Mouse (Mus musculus): ENCODE measurements around the gene A630023A22Rik.

Gene A630023A22Rik

DNA sequence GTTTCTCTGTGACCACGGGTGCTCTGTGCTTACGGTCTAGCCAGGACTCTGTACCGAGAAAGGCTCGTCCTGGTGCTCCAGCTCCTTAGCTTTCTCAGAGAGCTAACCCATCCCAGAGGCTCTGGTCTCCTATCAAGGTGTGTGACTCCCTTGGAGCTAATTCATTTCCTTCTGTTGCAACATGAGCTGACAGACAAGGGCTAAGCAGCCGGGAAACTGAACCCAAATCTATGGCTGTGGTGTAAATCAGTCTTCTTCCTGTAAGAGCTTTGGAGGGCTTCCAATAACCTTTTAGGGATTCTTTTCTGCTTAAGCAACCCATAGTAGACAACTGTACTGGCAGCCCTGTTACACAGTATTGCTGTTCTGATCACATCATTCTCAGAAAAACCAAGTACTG is at the start of gene A630023A22Rik:
Gene A630023A22Rik, minus strand, starts transcription at position 154 of the 400 bp plus-strand sequence.
- DNase-seq (ENCODE audit: low read depth, low spot score) = no peak

DNA sequence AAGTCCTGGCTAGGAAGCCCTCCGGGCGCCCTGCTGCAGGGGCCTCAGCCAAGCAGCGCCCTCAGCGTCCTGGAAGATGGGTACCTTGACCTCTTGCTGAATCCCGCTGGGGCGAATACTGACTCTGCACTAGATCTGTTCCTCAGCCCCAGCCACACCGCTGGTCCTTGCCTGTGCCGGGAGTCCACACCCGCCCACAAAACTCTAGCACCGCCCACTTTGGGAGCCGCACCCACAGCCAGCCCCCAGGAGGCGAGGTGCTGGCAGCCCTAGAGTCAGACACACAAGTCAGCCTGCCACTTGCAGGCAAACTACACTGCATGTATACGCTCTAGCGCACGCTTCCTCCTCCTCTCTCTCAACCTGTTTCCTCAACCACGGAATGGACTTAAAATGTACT is 49.8 kb upstream of the A630023A22Rik start, which contains the start of gene Npy4r:
Gene Npy4r, minus strand, starts transcription at position 148 of the 400 bp plus-strand sequence.
- DNase-seq (ENCODE audit: low read depth, low spot score) = no peak

DNA sequence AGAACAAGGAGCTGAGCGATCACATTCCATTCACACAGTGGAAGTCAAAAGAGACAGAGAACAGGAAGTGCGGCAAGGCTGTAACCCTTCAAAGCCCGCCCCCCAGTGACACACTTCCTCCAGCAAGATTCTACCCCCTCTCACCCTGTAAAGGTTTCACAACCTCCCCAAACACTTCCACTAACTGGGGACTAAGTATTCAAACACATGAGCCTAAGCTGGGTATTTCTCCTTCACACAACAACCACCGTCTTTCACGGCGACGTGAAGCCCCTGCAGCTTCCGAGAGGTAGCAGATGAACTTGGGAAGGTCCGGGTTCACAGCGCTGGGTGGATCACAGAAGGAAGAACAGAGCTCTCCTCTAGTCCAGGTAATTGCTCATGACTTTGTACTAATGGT is 40.4 kb upstream of the A630023A22Rik start:
- no peak for DNase-seq (ENCODE audit: low read depth, low spot score)

DNA sequence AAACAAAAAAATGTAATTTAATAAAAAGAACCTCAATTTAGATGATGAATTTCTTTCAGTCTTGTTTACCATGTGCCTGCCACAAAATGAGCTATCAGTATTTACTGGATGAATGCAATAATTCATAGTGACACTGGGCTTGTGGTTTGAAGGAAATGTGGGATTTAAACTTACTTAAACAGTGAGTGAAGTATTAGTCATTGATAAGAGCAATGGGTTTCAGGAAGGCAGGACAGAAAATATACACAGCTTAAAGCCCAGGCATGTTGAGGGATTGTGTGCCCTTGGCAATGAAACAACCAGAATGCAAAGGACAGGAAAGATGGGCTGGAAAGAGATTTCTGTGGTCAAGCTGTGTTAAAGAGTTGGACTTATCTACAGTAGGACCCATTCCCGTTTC is 39.8 kb upstream of the A630023A22Rik start:
- DNase-seq (ENCODE audit: low read depth, low spot score) = no peak

DNA sequence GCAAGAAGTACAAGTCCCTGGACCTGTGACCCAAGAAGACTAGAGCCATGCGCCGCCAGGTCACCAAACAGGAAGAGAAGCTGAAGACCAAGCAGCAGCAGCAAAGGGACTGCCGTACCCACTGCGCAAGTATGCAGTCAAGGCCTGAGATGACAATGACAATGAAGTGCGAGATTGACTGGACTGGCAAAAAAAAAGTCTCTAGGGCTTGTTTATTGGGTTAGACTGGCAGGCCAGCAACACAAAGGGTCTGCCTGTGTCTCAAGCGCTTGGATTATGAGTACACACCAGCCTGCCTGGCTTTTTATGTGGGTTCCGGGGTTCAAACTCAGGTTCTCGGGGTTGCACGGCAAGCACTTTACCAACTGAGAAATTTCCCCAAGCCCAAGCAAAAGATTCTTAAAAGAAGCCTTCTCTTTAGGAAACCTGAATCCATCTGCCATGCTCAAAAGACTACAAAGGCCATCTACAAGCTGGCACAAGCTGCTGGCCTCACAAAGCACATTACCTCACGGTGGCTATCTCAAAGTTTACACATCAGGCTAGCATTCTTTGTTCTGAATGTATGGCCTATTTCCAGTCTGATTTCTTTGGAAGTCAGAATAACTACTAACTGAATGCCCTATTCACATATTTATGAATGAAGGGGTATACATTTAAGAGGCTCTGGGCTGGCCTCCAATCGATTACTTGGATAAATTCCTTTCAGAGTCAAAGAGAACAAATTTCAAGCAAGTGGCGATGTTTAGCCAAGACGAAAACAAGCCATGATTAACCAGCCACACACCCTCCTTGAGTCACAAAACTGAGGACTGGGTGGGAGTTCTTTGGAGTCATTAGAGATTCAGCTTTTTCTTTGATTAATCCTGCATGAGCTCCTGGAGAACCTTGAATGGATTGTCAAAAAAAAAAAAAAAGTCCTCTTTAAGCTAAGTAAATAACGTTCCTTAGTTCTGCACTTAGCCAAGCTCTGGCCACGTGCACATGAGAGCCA is 37.4 kb upstream of the A630023A22Rik start:
- no peak for DNase-seq (ENCODE audit: low read depth, low spot score)

DNA sequence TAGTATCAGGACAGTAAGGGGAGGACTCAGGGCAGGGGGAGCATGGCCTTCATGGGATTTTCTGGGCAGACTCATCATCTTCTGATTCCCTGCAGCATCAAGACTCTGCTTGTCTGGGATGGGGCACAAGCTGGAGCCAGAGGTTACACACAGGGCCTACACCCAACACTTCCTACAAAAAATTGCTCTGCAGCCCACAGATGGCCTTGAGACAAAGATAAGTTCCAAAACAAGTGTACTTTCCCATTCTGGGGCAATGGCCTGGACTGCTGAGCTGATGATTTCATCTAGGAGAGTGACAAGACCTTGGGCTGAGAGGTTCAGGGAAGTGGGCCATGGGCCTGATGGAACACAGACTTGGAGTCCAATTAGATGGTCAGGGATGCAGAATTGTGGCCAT is 32.8 kb upstream of the A630023A22Rik start:
- no peak for DNase-seq (ENCODE audit: low read depth, low spot score)

DNA sequence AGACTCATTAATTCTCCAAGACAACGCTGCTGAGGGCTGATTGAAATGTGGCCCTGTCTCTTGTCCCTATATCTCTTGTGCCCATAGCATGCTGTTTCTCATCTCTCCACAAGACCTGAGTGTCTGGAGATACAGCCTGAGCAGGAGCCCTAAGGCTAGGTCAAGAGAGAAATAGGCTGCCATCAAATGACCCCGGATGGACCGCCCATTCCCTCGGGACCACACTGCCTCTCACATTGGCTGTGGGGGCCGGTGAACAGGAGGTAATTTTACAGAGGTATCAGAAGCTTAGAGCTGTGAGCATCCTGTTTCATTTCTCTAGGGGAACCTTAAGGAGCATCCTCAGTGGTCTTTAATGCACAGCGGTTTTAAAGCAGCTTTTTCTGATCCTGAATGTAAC is 28.7 kb upstream of the A630023A22Rik start:
- DNase-seq (ENCODE audit: low read depth, low spot score) = no peak

DNA sequence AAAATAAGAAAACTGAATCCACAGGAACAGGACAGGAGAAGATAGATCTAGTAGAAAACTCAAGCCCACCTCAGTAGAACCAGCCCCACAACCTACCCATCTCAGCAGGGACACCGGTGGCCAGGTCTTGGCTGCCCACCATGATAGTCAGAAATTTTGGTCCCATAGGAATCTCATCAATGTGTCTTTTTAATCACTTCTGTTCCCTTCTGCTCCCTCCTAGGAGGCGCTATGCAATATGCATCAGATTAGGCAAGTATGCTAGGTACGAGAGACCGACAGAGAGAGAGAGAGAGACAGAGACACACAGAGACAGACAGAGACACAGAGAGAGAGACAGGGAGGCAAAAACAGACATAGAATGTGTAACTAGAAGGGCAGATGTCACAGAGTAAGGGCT is 19.1 kb upstream of the A630023A22Rik start:
- no peak for DNase-seq (ENCODE audit: low read depth, low spot score)

DNA sequence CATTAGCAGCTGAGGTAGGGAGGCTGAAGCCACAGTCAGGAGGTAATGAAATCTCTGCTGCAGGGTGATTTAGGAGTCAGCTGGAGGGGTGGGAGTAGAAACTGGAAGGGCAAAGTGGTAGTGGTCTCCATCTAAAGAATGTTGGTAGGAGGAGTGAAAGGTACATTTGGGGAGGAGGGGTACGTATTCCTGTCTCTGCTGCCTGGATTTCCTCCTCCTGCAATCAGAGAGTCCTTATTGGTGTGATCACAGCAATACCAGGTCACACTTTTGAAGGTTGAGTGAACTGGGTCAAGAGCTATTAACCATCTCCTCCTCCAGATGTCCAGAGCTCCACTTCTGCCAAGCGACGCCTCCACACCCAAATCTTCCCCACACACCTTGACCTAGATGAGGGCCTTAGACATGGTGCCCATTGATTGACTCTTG is 18.4 kb upstream of the A630023A22Rik start:
- no peak for DNase-seq (ENCODE audit: low read depth, low spot score)

DNA sequence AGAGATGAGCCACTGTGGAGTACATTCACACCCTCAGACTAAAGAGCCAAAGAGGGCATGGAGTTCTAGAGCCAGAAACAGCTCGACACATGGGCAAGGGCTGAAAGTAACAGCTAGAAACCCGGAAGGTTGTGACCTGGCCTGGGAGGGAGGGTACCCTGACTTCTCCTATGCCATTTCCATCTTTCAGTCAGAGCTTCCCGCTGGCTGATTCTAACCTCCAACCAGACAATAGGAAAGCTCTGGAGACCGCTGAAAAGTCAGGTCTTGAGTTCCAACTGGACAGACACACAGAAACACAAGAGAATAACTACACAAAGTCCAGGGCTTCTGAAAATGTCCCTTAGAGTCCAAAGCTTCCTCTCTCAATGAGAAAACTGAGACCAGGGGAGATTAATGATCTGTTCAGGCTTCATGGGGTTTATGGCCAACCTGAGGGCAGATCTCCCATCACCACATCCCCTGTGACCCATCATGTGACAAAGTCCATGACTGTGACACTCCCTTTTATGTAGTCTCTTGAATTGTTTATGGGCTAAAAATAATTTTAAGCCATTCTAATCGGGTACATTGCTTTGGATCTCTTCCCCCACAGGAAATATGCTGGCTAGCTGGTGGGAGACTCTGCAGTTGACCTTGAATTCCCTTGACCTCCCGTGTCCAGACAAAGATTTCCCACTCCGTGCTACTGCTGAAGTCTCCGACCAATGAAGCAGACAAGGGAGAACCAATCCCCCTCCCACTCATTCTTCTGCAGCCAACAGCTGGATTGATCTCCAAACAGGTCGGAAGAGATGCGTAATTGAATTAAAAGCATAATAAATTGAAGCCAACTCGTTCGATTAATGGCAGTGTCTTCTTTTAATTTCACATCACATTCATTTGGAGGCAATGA is 17.7 kb upstream of the A630023A22Rik start:
- no peak for DNase-seq (ENCODE audit: low read depth, low spot score)

DNA sequence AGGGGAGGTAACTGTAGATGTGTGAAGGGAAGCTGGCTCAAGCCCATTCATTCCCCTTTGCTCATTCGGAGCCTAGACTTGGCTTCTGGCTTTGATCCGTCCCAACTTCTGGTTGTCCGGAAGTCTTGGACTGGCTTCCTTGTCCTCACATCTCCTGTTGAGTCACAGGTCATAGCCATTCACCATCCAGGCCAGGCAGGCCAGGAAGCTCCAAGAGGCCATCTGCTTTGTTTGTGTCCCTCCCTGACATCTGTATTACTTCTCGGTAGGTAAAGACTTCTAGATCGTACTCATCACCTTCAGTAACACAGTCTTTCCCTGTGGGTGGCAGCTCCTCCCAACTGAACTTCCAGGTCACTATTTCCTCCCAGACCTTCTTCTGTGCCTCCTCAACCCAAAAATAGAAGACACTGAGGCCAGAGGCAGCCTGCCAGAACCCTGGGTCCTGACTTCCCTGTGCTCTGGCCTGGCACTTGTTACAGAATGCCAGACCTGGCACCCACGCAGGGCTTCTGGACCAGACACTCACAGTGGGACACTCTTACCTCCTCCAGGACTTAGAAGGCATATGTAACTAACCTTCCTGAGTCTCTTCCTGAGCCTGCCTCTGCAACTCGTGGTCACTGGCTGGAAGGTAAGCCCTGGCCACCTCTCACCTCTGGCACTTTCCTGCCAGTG is 16.6 kb upstream of the A630023A22Rik start:
- DNase-seq (ENCODE audit: low read depth, low spot score) = no peak

DNA sequence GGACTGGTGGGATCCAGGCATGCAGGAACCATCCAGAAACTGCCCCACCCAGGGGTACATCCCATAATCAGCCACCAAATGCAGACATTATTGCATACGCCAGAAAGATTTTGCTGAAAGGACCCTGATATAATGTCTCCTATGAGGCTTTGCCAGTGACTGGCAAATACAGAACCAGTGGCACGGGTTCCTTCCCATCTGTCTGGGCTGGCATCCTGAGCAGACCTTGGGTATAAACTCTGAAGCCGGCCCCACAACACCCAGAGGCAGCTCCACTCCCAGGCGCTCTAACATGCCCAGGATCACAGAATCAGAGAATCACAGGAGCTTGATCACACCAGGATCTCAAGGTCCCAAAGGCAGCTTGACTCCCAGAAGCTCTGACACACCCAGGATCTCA is 11.8 kb upstream of the A630023A22Rik start:
- no peak for DNase-seq (ENCODE audit: low read depth, low spot score)

DNA sequence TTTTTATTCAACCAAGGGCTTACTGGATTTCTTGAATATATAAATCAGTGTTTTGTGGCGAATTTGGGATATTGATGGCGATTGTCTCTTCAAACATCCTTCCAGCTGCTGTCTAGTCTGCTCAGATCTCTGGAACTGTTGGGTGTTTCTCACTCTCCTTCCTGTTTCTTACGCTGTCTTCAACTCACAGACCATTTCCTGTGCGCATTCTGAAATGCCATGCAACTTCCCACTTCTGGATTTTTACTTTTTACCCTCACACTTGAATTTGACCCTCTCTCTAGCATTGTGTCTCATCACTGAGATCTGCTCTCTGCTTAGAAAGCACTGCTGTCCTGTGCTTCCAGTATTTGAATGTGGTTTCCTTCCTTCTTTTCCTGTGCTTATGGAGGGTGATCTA is 5.0 kb upstream of the A630023A22Rik start:
- DNase-seq (ENCODE audit: low read depth, low spot score) = no peak

DNA sequence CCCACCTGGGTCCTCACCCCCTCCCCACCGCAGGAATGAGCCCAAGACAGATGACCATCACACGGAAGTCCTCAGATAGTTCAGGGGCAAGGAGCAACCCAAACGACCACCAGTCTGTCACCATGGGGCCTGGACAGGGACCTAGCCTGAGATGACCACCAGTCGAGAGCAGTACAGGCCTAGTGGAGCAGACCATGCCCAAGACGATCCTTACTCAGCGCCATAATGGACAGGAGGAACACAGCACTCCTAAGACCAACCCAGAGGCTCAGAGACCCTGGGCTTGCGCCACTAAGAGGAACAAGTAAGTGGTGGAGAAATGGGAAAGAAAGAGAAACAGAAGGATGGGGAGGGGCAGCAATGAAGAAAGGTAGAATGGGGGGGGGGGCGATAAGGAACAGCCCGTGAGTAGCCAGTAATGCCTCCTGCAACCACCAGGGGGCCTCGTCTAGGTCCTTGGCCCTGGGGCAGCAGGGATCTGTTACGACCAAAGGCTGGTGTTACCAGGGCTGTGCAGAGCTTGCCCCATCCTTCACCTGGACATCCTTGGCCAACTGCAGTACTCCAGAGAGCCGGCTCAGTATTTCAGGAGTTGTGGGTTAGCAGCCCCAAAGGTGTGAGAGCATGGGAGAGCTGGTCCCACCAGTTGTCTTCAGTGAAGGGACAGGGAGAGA is 4.0 kb upstream of the A630023A22Rik start:
- DNase-seq (ENCODE audit: low read depth, low spot score) = no peak

DNA sequence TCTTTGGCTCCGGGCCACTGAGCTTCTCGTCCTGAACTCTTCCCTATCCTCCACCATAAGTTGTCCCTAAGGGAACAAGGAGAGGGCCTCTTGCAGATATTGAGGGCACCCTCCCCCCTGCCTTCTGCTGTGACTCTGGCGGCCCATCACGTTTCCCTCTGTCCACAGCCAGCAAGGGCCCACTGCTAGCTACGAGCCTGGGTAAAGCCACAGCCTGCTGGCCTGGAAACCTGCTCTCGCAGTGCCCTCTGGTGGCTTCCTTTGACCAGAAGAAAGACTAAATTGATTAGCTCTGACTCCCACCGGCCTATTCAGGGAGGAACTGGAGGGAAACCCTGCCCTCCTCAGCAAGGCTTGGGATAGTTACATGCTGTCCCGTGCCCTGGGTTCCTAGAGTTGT is 2.3 kb upstream of the A630023A22Rik start:
- no peak for DNase-seq (ENCODE audit: low read depth, low spot score)

DNA sequence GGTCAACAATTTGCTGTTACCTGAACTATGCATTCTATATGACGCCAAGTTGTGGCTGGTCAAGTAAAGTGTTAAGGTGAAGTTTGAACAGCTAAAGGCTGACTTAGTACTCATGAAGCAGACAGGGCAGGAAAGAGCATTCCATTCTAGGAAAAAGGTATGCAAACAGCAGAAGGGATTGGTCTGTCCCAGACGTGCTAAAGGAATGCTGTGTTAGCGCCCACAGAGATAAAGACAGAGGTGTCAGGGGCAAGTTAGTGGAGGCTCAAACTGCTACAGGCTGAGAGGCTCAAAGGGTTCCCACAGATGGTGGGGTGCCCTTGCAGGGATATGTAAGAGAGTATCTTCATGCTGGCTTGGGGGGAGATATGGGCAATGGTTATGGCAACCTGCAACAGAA is 1.3 kb upstream of the A630023A22Rik start:
- no peak for DNase-seq (ENCODE audit: low read depth, low spot score)

DNA sequence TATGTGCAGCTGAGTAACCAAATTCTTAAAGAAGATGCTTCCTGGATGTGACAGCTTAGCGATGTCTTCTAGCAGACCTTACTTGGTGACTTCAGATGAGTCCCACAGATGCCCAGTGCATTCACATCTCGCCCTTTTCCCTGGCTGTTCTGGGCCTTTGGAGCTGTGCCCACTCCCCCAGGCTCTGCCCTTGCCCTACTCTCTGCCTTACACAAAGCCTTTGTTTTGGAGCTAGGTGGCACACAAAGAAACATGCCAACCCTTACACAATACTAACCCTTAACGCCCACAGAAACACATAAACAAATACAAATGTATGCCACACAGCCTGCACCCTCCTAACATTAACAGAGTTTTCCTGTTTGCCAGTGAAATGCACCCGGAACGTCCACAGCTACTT is 6.4 kb downstream of the A630023A22Rik start:
- DNase-seq (ENCODE audit: low read depth, low spot score) = no peak

DNA sequence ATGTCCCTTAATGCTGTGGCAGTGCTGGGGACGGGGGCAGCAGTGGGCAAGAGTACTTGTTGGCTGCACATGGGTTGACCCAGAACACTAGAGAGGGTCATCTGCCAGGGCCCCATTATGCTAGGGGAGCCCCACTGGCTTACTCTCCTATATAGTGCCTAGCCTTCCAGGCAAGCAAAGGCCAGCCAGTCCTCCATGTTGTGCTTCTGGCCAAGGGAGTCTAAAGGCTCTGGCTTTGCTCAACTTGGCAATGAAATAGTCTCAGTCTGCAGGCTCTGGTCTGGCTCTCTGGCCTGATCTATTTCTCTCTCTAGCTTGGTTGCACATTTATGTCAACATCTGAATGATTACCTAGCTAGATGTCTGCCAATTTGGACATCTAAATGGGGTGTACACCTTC is 9.7 kb downstream of the A630023A22Rik start:
- no peak for DNase-seq (ENCODE audit: low read depth, low spot score)

DNA sequence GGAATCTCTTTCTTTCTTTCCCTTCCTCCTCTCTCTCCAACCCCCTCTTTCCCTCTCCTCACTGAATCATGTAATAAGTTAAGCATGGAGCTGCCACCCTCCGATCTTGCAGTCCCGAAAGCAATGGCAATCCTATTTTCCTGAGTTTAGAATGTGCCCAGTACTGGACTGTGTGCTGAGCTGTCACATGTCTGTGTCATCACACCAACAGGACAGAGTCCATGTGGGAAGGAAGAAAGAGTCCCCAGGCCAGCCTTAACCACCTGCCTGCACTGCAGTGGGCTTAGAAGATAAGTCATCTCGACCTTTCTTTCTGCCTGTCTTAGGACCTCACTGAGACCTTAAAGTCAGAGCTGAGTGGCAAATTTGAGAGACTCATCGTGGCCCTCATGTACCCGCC is 11.1 kb downstream of the A630023A22Rik start:
- no peak for DNase-seq (ENCODE audit: low read depth, low spot score)

DNA sequence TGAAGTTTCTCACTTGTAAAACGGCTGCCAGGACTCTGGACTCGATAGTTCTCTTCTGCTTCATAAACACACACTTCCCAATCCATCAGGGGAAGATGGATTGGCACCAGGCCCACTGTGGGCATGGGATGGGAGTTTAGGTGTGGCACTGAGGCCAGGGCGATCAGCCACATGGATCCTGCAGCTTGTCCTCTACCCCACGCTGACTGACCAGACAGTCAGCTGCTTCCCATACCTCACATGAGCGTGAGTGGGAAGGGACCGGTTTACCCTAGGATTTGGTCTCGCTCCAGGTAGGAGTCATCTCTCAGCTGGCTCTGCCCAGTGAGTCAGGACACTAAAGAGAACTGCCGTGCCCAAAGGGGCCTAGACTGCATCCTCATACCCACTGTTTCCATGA is 12.8 kb downstream of the A630023A22Rik start:
- no peak for DNase-seq (ENCODE audit: low read depth, low spot score)

DNA sequence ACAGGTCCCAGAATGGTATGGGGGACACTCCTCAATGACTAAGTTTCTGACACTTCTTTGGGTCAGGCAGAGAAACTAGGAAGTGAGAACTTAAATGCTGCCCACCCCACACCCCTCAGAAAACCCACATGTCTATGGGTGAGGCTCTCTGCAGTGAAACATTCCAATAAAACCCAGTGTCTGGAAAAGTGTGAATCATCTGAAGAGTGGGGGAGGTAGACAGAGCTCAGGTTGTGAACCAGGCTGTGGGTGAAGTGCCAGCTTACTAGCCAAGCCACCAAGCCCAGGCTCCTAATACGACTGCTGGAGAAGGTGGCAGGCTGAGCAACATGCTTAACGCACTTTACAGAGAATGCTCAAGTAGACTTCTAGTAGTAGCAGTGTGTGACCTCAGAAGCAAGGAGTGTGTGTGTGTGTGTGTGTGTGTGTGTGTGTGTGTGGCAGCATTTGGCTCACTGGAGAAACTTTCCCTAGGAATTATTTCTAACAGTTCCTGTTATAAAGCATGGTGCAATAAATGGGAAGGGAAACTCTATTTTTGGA is 14.6 kb downstream of the A630023A22Rik start:
- no peak for DNase-seq (ENCODE audit: low read depth, low spot score)

Data from c-Kit-negative CD71-positive TER-119-positive erythroid progenitor cells, embryonic 14.5 days (primary cell).